Mouse (Mus musculus) intestine, postnatal 0 days (tissue): Measurements from ENCODE around the gene Strip1. TPM values are rescaled to one million over a fixed set of nuclear protein-coding genes. Genes with fewer than 3 reads are reported as not detected.

Source experiments
- ATAC-seq: fragments of 200-750 bp; cut with Nextera tagmentation; 2 replicates; pipeline ENCODE4 v1.8.0; 2017; ENCODE audit warnings: mild to moderate bottlenecking, moderate TSS enrichment, moderate library complexity
- H3K27ac ChIP-seq: fragments of 300-500 bp; sonication (generic); 2 replicates; pipeline ENCODE4 v1.5.1; 2014; ENCODE audit warnings: mild to moderate bottlenecking, low read depth, low read length, moderate library complexity
- H3K27me3 ChIP-seq: fragments of 300-500 bp; sonication (generic); replicated peaks from 2 replicates; pipeline ENCODE4 v1.6.1; 2014; ENCODE audit warnings: low read length, mixed read lengths; ENCODE audit not compliant: control insufficient read depth, insufficient read depth
- H3K36me3 ChIP-seq: fragments of 300-500 bp; sonication (generic); 2 replicates; pipeline ENCODE4 v1.6.1; 2014; ENCODE audit warnings: mild to moderate bottlenecking, moderate library complexity; ENCODE audit not compliant: control insufficient read depth, insufficient read depth
- H3K4me1 ChIP-seq: fragments of 300-500 bp; sonication (generic); replicated peaks from 2 replicates; pipeline ENCODE4 v1.6.1; 2014; ENCODE audit warnings: antibody characterized with exemption, low read length, mixed read lengths; ENCODE audit not compliant: control insufficient read depth, insufficient read depth
- H3K4me2 ChIP-seq: fragments of 300-500 bp; sonication (generic); replicated peaks from 2 replicates; pipeline ENCODE4 v1.6.1; 2014; ENCODE audit warnings: low read depth, mild to moderate bottlenecking, moderate library complexity
- H3K4me3 ChIP-seq: fragments of 300-500 bp; sonication (generic); 2 replicates; pipeline ENCODE4 v1.5.1; 2014; ENCODE audit warnings: low read depth, low read length
- H3K9ac ChIP-seq: fragments of 300-500 bp; sonication (generic); 2 replicates; pipeline ENCODE4 v1.6.1; 2014; ENCODE audit warnings: mild to moderate bottlenecking, low read depth, low read length
- H3K9me3 ChIP-seq: fragments of 300-500 bp; sonication (generic); 2 replicates; pipeline ENCODE4 v1.6.1; 2016; ENCODE audit warnings: mixed run types; ENCODE audit not compliant: control insufficient read depth
- CTCF ChIP-seq: sonication (generic); IDR thresholded peaks from 2 replicates; pipeline ENCODE4 v1.5.1; 2016; ENCODE audit warnings: low read depth, mild to moderate bottlenecking, control low read depth, antibody characterized with exemption, moderate library complexity
- WGBS: fragments of 180-500 bp; shearing (Covaris S2); extraction: QIAGEN DNeasy Blood & Tissue Kit; methylation state at CpG from one replicate; pipeline ENCODE4 v1.1.7; 2014; 5-methylcytosine and 5-hydroxymethylcytosine counted together
- polyA plus RNA-seq: library from polyadenylated mRNA; unstranded; fragments of >200 nt; fragmentation: Nextera tagmentation; extraction: Ambion mirVana; gene quantifications from 2 replicates; pipeline ENCODE4 v1.2.1, GENCODE M21; 2015

Gene Strip1
- polyA plus RNA-seq, 1 experiment from 2014 or later, result 17.8 TPM

DNA sequence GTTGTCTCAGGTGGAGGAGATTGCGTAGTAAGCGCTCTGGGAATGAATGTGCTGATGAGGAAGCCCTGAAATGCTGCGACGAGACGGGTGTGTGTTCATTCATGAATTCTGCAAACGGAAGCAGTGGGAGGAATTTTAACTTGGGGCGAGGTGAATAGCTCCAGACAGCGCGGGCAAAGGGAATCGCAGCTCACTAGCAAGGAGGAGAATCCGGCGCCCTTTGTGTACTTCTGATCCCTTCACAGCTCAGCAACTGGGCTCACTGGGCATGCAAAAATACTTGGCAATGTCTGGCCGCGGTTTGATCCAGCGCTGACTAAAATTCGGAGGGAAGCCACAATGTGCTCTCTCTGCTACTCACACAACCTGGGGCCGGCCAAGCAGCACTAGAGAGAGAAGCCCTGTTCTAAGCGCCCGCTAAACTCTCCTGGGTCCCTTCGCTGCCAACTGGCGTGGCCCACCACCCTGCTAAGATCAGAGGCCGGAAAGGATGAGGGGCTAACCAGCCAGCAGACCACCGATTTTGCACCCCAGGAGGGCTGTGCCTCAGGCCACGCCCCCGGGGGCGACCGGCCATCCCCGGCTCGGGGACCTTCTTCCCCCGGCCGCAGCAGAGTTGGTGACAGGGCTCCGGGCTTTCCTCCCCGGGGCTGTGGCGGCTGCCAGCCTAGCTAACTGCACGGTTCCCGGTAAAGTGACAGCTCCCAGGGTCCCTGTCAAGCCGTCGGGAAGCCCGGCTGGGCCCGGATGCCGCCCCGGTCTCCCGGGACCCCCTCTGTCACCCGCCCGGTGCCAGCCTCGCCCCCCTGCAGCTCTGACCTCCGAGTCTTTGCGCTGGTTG is 592 bp downstream of the Strip1 start, which contains the start of gene Gm10961:
Gm10961 (plus strand) TSS at position 641 of the 841 bp plus-strand sequence.
- H3K27me3 ChIP-seq, result no peaks in the 10 kb centered on the region
- WGBS, result under 1% methylated on average over 48 of the region's 48 CpGs
- H3K4me1 ChIP-seq, result no peaks in the 10 kb centered on the region
- H3K27ac ChIP-seq, result peak within 1 kb of the TSS; percentile 84
- peak within 1 kb of the TSS; percentile 98 for H3K9ac ChIP-seq
- no peaks in the 10 kb centered on the region for H3K9me3 ChIP-seq
- ATAC-seq, result peak; percentile 58
- H3K4me3 ChIP-seq, result peak within 1 kb of the TSS; percentile 99
- H3K36me3 ChIP-seq, result peaks cover 21% of the 10 kb centered on the region
- peak within 1 kb of the TSS; percentile 75 for H3K4me2 ChIP-seq
- TF ChIP-seq CTCF, result no peak

DNA sequence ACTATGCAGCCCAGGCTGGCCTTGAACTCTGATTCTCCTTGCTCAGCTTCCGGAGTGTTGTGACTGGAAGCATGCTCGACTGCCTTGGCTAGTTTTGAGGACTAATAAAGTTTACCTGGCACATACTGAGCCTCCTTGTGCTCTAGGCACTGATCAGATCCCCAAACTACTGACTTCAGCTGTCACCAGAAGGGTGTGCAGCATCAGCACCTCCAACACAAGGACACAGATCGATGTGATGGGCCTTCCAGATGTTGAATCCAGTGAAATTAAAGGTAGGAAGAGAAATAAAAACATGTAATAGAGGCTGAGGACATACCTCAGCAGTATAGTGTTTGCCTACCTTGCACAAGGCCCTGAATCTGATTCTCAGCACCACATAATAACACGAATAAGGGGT is 2.1 kb downstream of the Strip1 start:
- no peak for ATAC-seq
- TF ChIP-seq CTCF, result no peak
- H3K36me3 ChIP-seq, result peaks cover 36% of the 10 kb centered on the region
- WGBS, result 84% methylated on average over 4 of the region's 4 CpGs
- H3K4me3 ChIP-seq, result no peak overlapping the region
- H3K4me1 ChIP-seq, result no peaks in the 10 kb centered on the region
- H3K27ac ChIP-seq, result no peak overlapping the region
- no peak overlapping the region for H3K4me2 ChIP-seq
- no peaks in the 10 kb centered on the region for H3K27me3 ChIP-seq
- no peaks in the 10 kb centered on the region for H3K9me3 ChIP-seq
- H3K9ac ChIP-seq, result no peak overlapping the region

DNA sequence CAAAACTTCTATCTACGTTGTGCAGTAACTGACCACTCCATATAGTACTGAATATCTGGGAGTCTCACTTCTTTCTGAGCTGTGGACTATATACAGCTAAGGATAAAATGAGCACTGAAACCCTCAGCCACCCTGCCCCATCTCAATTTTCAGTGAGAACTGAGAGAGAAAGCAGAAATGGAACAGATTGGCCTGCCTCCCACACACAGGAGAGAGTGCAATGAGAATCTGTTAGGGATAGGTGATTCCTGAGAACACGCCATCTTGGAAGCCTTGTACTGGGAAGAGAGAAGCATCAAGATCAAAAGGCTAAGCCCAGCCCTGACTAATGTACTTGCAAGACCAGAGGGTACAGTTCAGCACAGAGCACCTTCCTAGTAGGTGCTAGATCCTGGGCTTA is 2.9 kb downstream of the Strip1 start:
- H3K4me1 ChIP-seq, result no peaks in the 10 kb centered on the region
- no peak overlapping the region for H3K4me2 ChIP-seq
- WGBS, result 95% methylated on average over 2 of the region's 2 CpGs
- H3K9me3 ChIP-seq, result no peaks in the 10 kb centered on the region
- no peak overlapping the region for H3K4me3 ChIP-seq
- no peak for TF ChIP-seq CTCF
- peaks cover 43% of the 10 kb centered on the region for H3K36me3 ChIP-seq
- H3K9ac ChIP-seq, result no peak overlapping the region
- no peak overlapping the region for H3K27ac ChIP-seq
- no peaks in the 10 kb centered on the region for H3K27me3 ChIP-seq
- ATAC-seq, result no peak

DNA sequence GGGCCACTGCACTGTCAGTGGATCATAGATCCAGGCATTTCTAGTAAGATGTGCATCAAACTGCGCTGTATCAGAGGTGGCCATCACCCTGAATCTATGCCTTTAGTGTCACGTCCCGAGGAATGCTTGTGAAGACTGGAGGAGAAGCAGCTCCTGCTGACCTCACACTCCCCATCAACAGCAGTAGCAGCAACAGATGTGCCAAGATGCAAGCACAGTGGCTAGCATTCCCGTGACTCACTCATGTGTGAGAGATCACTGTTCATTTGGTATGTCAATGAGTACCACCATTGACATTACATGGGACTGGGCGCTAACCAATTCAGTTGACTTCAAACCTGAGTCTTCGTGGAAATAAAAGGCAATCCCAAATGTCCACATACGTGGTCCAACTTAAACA is 3.9 kb downstream of the Strip1 start:
- Histone ChIP-seq H3K4me3 (no peak overlapping the region), H3K4me2 (no peak overlapping the region), H3K36me3 (peaks cover 52% of the 10 kb centered on the region), H3K4me1 (no peaks in the 10 kb centered on the region), H3K27ac (no peak overlapping the region), H3K9me3 (no peaks in the 10 kb centered on the region), H3K9ac (no peak overlapping the region), H3K27me3 (no peaks in the 10 kb centered on the region)
- ATAC-seq, result no peak
- TF ChIP-seq CTCF, result no peak
- WGBS, result 97% methylated on average over 7 of the region's 7 CpGs

DNA sequence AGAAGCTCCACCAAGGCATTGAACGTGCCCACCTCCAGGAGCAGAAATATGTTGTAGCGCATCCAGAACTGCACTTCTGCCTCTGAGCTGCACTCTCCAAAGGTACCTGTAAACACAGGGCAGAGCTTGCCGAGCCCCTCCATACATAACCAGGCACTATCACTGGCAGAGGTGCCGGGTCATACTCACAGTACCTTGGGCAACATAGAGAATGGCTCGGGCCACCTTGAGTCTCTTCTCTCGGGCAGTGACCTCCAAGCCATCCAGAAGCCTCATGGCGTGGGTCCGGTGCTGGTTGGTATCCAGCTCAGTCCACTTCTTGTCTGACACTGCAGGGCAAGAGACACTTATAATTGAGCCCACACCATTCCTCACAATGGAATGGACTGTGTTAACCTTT is 4.7 kb downstream of the Strip1 start:
- H3K4me2 ChIP-seq, result no peak overlapping the region
- H3K9me3 ChIP-seq, result no peaks in the 10 kb centered on the region
- 94% methylated on average over 8 of the region's 8 CpGs for WGBS
- peaks cover 60% of the 10 kb centered on the region for H3K36me3 ChIP-seq
- ATAC-seq, result no peak
- H3K4me1 ChIP-seq, result no peaks in the 10 kb centered on the region
- TF ChIP-seq CTCF, result no peak
- H3K9ac ChIP-seq, result no peak overlapping the region
- H3K27ac ChIP-seq, result no peak overlapping the region
- no peaks in the 10 kb centered on the region for H3K27me3 ChIP-seq
- H3K4me3 ChIP-seq, result no peak overlapping the region

DNA sequence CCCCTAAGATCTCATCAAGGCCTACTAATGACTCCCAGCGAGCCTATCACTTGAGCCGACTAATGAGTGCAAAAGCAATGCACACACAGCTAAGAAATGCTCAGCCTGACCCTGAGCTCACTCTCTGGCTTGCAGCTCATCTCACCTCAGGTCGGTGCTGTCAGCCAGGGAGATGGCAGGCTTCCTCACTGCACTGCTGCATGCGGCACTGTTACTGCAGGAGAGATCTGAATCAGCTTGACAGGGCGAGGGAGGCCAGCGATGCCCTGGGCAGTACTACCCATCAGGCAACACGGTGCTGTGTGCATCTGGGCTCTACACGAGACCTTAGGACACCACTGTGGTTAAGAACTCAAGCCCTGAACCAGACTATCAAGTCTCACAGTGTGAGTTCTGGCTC is 6.0 kb downstream of the Strip1 start:
- no peak overlapping the region for H3K4me2 ChIP-seq
- whole genome bisulfite sequencing, result 91% methylated on average over 8 of the region's 8 CpGs

More for the DNA sequence above, 6.0 kb downstream of the Strip1 start:
- no peaks in the 10 kb centered on the region for H3K9me3 ChIP-seq
- no peaks in the 10 kb centered on the region for H3K4me1 ChIP-seq
- H3K4me3 ChIP-seq, result no peak overlapping the region
- peaks cover 72% of the 10 kb centered on the region for H3K36me3 ChIP-seq
- H3K9ac ChIP-seq, result no peak overlapping the region
- TF ChIP-seq CTCF, result no peak
- H3K27ac ChIP-seq, result no peak overlapping the region; the same call in 1 of the 2 replicates
- no peaks in the 10 kb centered on the region for H3K27me3 ChIP-seq
- no peak for ATAC-seq
